Mouse (Mus musculus): ENCODE measurements at regions not wholly inside any gene's neighbourhood (a gene's known extent, or its start where the extent isn't known, plus 50 kb on each side); places are given as distances from the start of the nearest gene placed in this dataset.

DNA sequence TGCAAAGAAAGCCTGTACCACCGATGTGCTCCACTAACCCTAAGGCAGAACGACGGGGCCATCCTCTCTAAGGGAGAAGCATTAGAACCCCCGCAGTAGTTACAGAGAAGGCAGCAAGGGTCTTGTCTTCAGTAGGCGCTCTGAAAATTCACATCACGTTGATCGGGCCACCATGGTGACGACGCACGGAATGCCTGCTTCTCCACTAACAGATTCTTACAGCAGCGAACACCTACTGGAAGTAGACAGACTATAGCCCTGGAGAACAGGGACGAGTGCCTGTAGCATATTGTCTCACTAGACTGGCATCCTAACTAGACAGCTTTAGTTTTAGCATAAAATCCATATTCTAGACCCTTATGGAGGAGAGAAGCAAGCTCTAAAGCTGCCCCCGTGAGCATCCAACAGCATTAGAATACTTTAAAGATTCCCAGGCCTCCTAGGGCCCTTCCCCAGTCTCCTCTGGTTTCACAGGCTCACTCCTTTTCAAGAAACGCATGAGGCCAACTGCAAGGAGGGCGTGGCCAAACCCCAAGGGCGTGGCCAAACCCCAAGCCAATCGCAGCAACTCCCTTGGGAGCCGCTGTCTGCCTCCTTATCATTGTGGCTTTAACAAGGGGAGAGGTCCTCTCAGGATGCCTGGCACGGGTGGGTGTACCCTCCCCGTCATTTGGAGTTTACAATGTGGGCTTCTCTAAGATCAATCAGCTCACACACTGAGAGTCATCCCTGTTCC, 517.8 kb downstream of the Vrk1 start:
- H3K27me3 ChIP-seq, result peaks cover 8% of the 10 kb centered on the region
- no peaks in the 10 kb centered on the region for H3K36me3 ChIP-seq (replicated peaks)
- H3K9ac ChIP-seq, result no peak overlapping the region
- no peaks in the 10 kb centered on the region for H3K9me3 ChIP-seq
- H3K4me3 ChIP-seq (replicated peaks), result no peak overlapping the region
- peak overlapping the region; percentile 59 for H3K27ac ChIP-seq
- peak overlapping the region; percentile 17 for H3K4me2 ChIP-seq
- H3K4me1 ChIP-seq, result peaks cover 17% of the 10 kb centered on the region
- WGBS, result 9% methylated on average over 20 of the region's 20 CpGs
- ATAC-seq (ENCODE audit: low FRiP score), result peak; percentile 44; the same call in 1 of the 2 replicates

GRCm38 (mm10) chr12:106528521-106528920, 518.5 kb downstream of the Vrk1 start:
- H3K4me2 ChIP-seq, result no peak overlapping the region; the same call in 1 of the 2 replicates
- WGBS, result 37% methylated on average over 10 of the region's 10 CpGs
- 0 out of 2 replicates have a peak overlapping the region, but pooled peaks have one; percentile 37 for H3K27ac ChIP-seq
- no peak overlapping the region for H3K9ac ChIP-seq
- H3K9me3 ChIP-seq, result no peaks in the 10 kb centered on the region
- peaks cover 11% of the 10 kb centered on the region for H3K27me3 ChIP-seq
- H3K4me3 ChIP-seq (replicated peaks), result no peak overlapping the region
- H3K36me3 ChIP-seq (replicated peaks), result no peaks in the 10 kb centered on the region
- 0 out of 2 replicates have a peak, but pooled peaks have one; percentile 11 for ATAC-seq (ENCODE audit: low FRiP score)
- H3K4me1 ChIP-seq, result peaks cover 17% of the 10 kb centered on the region

- Histone ChIP-seq H3K9ac (no peak overlapping the region), H3K4me3 (replicated peaks) (no peak overlapping the region), H3K27me3 (peaks cover 15% of the 10 kb centered on the region), H3K4me2 (no peak overlapping the region), H3K36me3 (replicated peaks) (no peaks in the 10 kb centered on the region), H3K4me1 (peaks cover 17% of the 10 kb centered on the region), H3K27ac (peak overlapping the region; percentile 32; the same call in 1 of the 2 replicates), H3K9me3 (no peaks in the 10 kb centered on the region)
- ATAC-seq (ENCODE audit: low FRiP score), result no peak
- WGBS, result 43% methylated on average over 11 of the region's 11 CpGs
Observed at GRCm38 (mm10) chr12:106529175-106529574, 519.1 kb downstream of the Vrk1 start.

DNA sequence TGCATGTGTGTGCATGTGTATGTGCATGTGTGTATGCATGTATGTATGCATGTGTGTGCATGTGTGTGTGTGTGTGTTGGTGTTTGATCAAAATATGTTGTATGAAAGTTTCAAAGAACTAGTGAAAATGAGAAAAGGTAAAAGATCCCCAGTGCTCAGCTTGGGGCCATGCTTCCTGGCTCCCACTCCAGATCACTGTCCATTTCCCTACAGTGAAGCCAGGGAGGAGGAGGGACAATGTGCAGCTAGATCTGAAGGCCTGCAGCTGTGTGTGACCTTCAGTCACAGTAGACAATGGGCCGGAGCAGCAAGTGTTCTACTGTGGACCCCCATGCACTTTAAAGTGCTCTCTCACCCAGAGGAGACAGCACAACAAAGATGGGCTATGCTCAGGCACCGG, 525.1 kb downstream of the Vrk1 start:
- H3K27me3 ChIP-seq, result peaks cover 13% of the 10 kb centered on the region; the same call in 1 of the 2 replicates
- no peaks in the 10 kb centered on the region for H3K36me3 ChIP-seq (replicated peaks)
- H3K9me3 ChIP-seq, result peaks cover 6% of the 10 kb centered on the region
- no peak overlapping the region for H3K4me2 ChIP-seq
- H3K27ac ChIP-seq, result no peak overlapping the region
- H3K9ac ChIP-seq, result no peak overlapping the region
- no peak overlapping the region for H3K4me3 ChIP-seq (replicated peaks)
- H3K4me1 ChIP-seq, result peaks cover 17% of the 10 kb centered on the region
- ATAC-seq (ENCODE audit: low FRiP score), result no peak
- 28% methylated on average over 2 of the region's 2 CpGs for WGBS

GRCm38 (mm10) chr12:106535628-106536288, 525.7 kb downstream of the Vrk1 start:
- Histone ChIP-seq H3K4me2 (peak overlapping the region; percentile 29; the same call in 1 of the 2 replicates), H3K27ac (peak overlapping the region; percentile 65), H3K36me3 (replicated peaks) (no peaks in the 10 kb centered on the region), H3K27me3 (peaks cover 13% of the 10 kb centered on the region; the same call in 1 of the 2 replicates), H3K9ac (peak overlapping the region; percentile 7; the same call in 1 of the 2 replicates), H3K4me3 (replicated peaks) (no peak overlapping the region), H3K9me3 (peaks cover 6% of the 10 kb centered on the region), H3K4me1 (peaks cover 17% of the 10 kb centered on the region)
- ATAC-seq (ENCODE audit: low FRiP score), result peak; percentile 93
- WGBS, result 25% methylated on average over 8 of the region's 8 CpGs

- 16% methylated on average over 7 of the region's 7 CpGs for WGBS
- Histone ChIP-seq H3K9ac (peak overlapping the region; percentile 7; the same call in 1 of the 2 replicates), H3K4me3 (replicated peaks) (no peak overlapping the region), H3K9me3 (peaks cover 6% of the 10 kb centered on the region), H3K27me3 (peaks cover 13% of the 10 kb centered on the region; the same call in 1 of the 2 replicates), H3K27ac (peak overlapping the region; percentile 65), H3K4me1 (peaks cover 17% of the 10 kb centered on the region), H3K4me2 (peak overlapping the region; percentile 29; the same call in 1 of the 2 replicates), H3K36me3 (replicated peaks) (no peaks in the 10 kb centered on the region)
- ATAC-seq (ENCODE audit: low FRiP score), result peak; percentile 45; the same call in 1 of the 2 replicates
Observed at GRCm38 (mm10) chr12:106536289-106536636, 526.2 kb downstream of the Vrk1 start.

- H3K4me3 ChIP-seq (replicated peaks), result no peak overlapping the region
- H3K9ac ChIP-seq, result no peak overlapping the region
- 62% methylated on average over 6 of the region's 6 CpGs for WGBS
- H3K27ac ChIP-seq, result no peak overlapping the region
- H3K4me1 ChIP-seq, result peaks cover 22% of the 10 kb centered on the region
- ATAC-seq (ENCODE audit: low FRiP score), result no peak
- peaks cover 6% of the 10 kb centered on the region for H3K9me3 ChIP-seq
- peaks cover 8% of the 10 kb centered on the region; the same call in 1 of the 2 replicates for H3K27me3 ChIP-seq
- no peak overlapping the region for H3K4me2 ChIP-seq
- no peaks in the 10 kb centered on the region for H3K36me3 ChIP-seq (replicated peaks)
Observed at GRCm38 (mm10) chr12:106540003-106540402, 530.0 kb downstream of the Vrk1 start.

DNA sequence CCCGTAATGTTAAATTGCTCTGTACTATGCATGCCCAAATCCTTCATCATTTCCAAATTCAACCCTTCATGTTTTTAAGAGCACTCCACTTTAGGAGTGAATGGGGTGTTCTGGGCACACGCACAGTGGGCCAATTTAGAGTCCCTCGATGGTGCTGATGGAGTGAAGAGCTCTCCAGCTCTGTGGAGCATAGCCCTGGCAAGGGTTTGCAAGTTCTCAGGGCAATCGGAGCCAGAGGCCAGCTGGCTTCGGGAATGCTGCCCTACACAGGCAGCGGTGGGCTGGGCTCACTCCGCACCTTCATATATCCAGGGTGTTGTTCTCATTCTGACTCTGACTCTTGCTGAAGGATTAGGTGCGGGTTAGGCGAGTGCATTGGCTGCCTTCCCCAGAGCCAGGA, 549.5 kb downstream of the Vrk1 start:
- Histone ChIP-seq H3K4me1 (no peaks in the 10 kb centered on the region), H3K9ac (no peak overlapping the region), H3K4me3 (replicated peaks) (no peak overlapping the region), H3K27ac (no peak overlapping the region), H3K9me3 (no peaks in the 10 kb centered on the region), H3K36me3 (replicated peaks) (no peaks in the 10 kb centered on the region), H3K27me3 (no peaks in the 10 kb centered on the region), H3K4me2 (no peak overlapping the region)
- 79% methylated on average over 9 of the region's 9 CpGs for WGBS
- ATAC-seq (ENCODE audit: low FRiP score), result no peak

GRCm38 (mm10) chr12:106565263-106565681, 555.2 kb downstream of the Vrk1 start:
- H3K27ac ChIP-seq, result no peak overlapping the region
- WGBS, result 26% methylated on average over 6 of the region's 6 CpGs
- ATAC-seq (ENCODE audit: low FRiP score), result no peak

DNA sequence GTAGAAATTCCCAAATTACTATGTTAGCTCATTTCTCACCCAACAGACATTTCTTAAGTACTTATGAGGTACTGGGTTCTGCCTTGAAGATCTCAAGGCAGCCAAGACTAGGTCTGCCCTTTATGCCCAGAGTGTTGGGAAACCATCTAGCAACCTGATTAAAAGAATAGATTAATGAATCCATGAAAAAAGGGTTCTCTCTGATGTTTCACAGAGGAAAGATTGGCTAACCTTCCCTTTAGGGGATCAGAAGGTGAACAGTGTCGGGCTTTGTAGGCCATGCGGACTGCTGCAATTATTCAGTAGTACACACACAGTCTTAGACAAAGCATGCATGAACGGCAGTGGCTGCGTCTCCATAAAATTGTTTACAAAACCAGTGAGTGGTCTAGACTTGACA, 556.3 kb downstream of the Vrk1 start:
- Histone ChIP-seq H3K27me3 (peaks cover 5% of the 10 kb centered on the region; the same call in 1 of the 2 replicates), H3K36me3 (replicated peaks) (no peaks in the 10 kb centered on the region), H3K9me3 (no peaks in the 10 kb centered on the region), H3K9ac (no peak overlapping the region), H3K4me1 (peaks cover 7% of the 10 kb centered on the region), H3K4me2 (no peak overlapping the region), H3K4me3 (replicated peaks) (no peak overlapping the region), H3K27ac (no peak overlapping the region)
- no peak for ATAC-seq (ENCODE audit: low FRiP score)
- WGBS, result 82% methylated on average over 4 of the region's 4 CpGs

More at GRCm38 (mm10) chr12:106565263-106565681, 555.2 kb downstream of the Vrk1 start:
- Histone ChIP-seq H3K9ac (no peak overlapping the region), H3K9me3 (no peaks in the 10 kb centered on the region), H3K4me2 (no peak overlapping the region), H3K4me3 (replicated peaks) (no peak overlapping the region), H3K27me3 (peaks cover 5% of the 10 kb centered on the region; the same call in 1 of the 2 replicates), H3K36me3 (replicated peaks) (no peaks in the 10 kb centered on the region), H3K4me1 (peaks cover 7% of the 10 kb centered on the region)

DNA sequence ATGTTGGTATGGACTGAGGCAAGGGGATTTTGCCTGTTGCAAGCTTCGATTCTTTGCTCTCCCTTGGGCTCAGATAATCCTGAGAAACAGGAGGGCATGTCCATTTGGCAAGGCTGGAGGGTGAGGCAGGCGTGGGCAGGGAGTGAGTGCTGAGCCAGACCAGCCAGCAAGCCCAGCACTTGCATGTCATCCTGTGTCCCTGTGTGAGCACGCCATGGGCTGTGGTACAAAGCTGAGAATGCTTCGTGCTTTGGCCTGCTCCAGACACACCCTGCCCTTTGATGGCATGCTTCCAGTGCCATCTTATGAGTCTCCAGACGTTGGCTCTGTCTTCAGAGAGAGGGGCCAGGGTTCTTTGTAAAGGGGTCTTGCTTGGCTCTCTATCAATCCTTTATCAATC, 557.1 kb downstream of the Vrk1 start:
- WGBS, result 79% methylated on average over 5 of the region's 5 CpGs
- H3K27me3 ChIP-seq, result peaks cover 5% of the 10 kb centered on the region; the same call in 1 of the 2 replicates
- no peak overlapping the region for H3K27ac ChIP-seq
- peaks cover 7% of the 10 kb centered on the region for H3K4me1 ChIP-seq
- H3K36me3 ChIP-seq (replicated peaks), result no peaks in the 10 kb centered on the region
- H3K4me3 ChIP-seq (replicated peaks), result no peak overlapping the region
- no peak for ATAC-seq (ENCODE audit: low FRiP score)
- no peak overlapping the region for H3K9ac ChIP-seq
- no peak overlapping the region for H3K4me2 ChIP-seq
- no peaks in the 10 kb centered on the region for H3K9me3 ChIP-seq

DNA sequence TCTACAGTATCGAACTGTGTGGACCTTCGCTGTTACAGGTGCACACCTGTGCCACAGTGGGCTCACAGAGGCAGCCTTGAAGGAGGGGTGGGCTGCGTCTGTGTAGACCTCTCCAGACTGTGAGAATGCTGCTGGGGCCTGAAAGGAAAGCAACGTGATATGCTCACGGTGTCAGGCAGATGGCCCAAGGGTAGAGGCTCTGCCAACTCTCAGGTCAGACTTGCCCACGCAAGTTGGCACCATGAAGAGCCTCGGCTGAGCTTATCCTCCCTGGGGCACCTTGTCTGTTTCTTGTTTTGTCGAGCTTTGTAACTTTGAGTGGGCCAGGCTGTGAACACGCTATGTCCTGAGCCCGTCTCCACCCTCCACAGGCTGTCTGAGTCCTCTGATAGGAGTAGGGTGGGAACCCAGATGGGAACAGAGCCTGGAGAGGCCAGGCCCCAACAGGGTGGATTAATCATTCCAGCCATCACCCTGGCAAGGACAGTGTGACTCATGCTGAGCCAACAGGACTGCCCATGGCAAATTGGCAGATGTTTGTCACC, 558.6 kb downstream of the Vrk1 start:
- Histone ChIP-seq H3K4me1 (peaks cover 7% of the 10 kb centered on the region), H3K27ac (no peak overlapping the region), H3K36me3 (replicated peaks) (no peaks in the 10 kb centered on the region), H3K9me3 (no peaks in the 10 kb centered on the region), H3K4me3 (replicated peaks) (no peak overlapping the region), H3K27me3 (peaks cover 5% of the 10 kb centered on the region; the same call in 1 of the 2 replicates), H3K4me2 (no peak overlapping the region), H3K9ac (no peak overlapping the region)
- 92% methylated on average over 10 of the region's 10 CpGs for WGBS
- no peak for ATAC-seq (ENCODE audit: low FRiP score)

Measured in forebrain, embryonic 12.5 days (tissue).